Mouse (Mus musculus) olfactory bulb, adult 2 months (tissue): Measurements from ENCODE around the gene Hist2h2ac.

Experiments
- CTCF ChIP-seq: fragments of 200-500 bp; IDR thresholded peaks from 2 replicates; pipeline ENCODE4 v1.5.1; 2012; ENCODE audit warnings: low read depth, mild to moderate bottlenecking, low read length, moderate library complexity; ENCODE audit not compliant: insufficient read depth
- POLR2A ChIP-seq: fragments of 200-500 bp; IDR thresholded peaks from 2 replicates; pipeline ENCODE4 v1.6.1; 2012; ENCODE audit warnings: mild to moderate bottlenecking, low read depth, low read length, moderate library complexity; ENCODE audit not compliant: insufficient read depth

DNA sequence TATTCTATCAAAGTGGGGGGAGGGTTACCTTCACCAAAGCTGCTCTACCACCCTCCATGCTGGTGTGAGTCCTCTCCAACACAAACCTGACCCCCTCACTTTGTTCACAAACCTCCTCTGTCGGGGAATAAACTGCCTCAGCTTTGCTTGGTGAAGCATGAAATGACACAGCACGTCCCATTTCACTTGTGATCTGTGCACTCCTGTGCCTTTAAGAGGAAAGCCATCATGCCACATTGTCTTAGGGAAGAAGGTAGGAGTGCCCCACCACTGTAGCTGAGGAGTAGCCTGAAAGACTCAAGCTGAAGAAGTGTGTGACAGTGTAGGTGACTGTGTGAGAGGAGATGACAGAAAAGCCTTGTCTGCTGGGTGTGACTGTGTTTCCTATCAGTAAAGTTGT lies 4.7 kb upstream of the Hist2h2ac start:
- no peak for TF ChIP-seq CTCF
- TF ChIP-seq POLR2A, result no peak
